Mouse (Mus musculus) liver, postnatal 0 days (tissue): Measurements from ENCODE around the gene Rgs18.

ENCODE experiments used
- CTCF ChIP-seq: sonication (generic); IDR thresholded peaks from 2 replicates; pipeline ENCODE4 v1.5.1; 2016; ENCODE audit warnings: antibody characterized with exemption, low read depth
- EP300 ChIP-seq: IDR thresholded peaks from 2 replicates; pipeline ENCODE4 v1.6.1; 2016; ENCODE audit warnings: antibody characterized with exemption, low read depth, mild to moderate bottlenecking

DNA sequence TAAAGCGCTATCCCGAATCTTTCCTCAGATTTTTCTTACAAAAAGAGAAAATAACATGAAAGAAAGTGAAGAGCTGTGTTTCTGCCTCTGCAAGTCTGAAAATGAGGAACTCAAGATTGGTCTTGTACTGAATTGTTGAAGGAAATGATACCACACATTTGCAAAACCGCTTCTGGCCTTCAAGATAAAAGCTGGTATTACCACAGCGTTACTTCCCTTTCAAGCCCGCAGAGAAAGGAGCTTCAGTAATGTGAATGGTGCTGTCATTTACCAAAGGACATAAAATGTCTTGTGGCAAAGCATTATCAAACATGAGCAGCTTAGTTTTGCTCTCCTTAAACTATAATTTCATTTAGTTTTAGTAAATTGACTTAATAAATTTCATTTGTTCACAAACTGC is at the start of gene Rgs18:
- no peak for TF ChIP-seq CTCF
- TF ChIP-seq EP300 = peak; percentile 86
